Mouse (Mus musculus): ENCODE data around the gene Gm5148.

Gene Gm5148

GRCm38 (mm10) chr3:37724171-37724804 is at the start of gene Gm5148:
Gm5148 (minus strand) TSS chr3:37724490.
- peak; percentile 94 for DNase-seq

- DNase-seq: no peak
Observed at GRCm38 (mm10) chr3:37770951-37771350, 46.7 kb upstream of the Gm5148 start.

DNA sequence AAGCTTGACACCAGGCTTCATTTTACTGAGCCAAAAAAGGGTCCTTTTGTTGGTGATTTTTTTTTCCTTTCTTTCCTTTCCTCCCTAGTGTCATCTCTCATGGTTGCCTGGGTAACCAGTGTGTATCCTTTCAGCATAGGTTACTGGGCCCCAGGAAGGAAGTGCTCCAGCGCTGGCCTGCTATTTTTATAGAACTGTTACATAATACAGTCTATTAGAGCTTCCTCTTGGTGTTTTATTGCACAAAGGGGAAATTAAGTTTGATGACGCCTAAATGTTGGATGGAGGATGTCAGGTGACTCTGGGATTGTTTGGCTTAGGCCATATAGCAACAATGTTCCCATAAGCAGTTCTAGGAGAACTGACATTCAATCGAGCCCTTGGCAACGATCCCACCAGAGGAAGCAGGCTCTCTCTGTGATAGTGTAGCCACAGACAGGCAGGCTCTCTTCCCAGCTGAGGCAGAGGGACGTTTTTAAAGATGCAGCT is 45.0 kb upstream of the Gm5148 start:
- peak; percentile 76 to 83 for DNase-seq

- no peak for DNase-seq
Observed at GRCm38 (mm10) chr3:37767147-37768015, 43.1 kb upstream of the Gm5148 start.

DNA sequence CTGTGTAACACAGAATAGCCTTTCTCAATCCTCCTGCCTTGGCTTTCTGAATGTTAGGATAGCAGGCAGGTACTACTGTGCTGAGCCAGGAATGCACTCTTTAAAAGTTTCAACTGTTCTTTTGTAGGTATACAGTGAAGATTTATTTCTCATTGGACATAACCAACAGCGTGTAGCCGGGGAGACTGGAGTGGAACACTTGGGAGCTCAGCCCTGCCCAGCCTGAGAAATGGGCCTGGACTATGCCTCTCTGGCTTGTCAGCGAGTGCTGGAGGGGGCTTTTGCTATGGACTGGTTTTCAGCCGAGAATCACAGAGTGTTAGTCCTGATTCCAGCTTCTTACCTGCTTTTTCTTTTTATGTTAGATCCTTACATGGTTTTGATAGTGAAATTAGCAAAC is 42.3 kb upstream of the Gm5148 start:
- no peak for DNase-seq

GRCm38 (mm10) chr3:37765971-37766370 is 41.7 kb upstream of the Gm5148 start:
- DNase-seq: no peak

- no peak for DNase-seq
Observed at GRCm38 (mm10) chr3:37765275-37765674, 41.0 kb upstream of the Gm5148 start.

- DNase-seq: no peak
Observed at GRCm38 (mm10) chr3:37762303-37762702, 38.0 kb upstream of the Gm5148 start.

- no peak for DNase-seq
Observed at GRCm38 (mm10) chr3:37761741-37762140, 37.5 kb upstream of the Gm5148 start.

DNA sequence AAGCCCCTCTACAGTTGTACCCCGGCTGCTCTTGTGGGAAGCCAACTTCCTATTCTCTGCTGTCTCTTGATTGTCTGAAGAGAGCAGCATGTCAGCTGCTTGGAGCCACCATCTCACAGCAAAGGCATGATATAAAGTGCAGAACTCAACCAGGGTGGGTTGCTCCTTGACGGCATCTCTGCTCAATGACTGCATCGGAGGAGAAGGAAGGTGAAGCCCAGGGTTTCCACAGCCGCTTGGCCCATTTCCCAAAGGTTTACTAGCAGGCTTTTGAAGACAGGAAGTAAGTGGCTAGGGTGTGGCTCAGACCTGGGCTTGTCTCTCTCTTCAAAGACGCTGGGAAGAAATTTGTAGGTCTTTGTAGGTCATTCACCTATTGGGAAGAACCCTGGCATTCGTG is 36.6 kb upstream of the Gm5148 start:
- peak; percentile 32 to 49 for DNase-seq

DNA sequence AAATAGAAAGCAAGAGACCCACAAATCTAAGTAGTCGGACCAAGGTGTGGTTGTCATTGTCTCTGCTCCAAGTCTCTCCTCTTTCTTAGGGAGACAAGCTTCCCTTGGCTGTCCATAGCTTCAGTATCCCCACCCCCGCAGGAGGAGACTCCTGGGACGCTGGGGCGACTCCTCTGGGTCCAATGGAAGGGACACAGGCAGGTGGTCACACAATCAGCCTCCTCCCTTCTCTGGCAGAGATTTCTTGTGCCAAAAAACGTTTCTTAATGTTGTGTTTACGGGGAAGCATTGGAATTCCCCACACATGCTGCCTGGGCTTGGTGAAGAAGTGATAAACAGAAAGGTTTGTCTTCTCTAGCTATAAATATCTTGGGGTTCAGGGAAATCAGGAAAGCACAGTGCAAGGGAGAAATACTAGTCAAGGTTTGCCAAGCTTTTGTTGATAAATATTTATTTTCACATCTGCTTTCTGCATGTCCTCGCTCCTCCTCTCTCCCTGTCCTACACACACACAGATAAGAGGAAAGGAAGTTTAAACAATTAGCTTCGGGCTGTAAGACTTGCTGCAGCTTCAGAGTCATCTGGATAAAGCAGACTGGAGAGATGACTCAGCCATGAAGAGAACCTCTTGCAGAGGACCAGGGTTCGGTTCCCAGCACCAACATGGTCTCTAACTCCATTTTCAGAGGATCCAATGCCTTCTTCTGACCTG is 34.5 kb upstream of the Gm5148 start:
- peak in 1 of 2 experiments; percentile 30 for DNase-seq

DNA sequence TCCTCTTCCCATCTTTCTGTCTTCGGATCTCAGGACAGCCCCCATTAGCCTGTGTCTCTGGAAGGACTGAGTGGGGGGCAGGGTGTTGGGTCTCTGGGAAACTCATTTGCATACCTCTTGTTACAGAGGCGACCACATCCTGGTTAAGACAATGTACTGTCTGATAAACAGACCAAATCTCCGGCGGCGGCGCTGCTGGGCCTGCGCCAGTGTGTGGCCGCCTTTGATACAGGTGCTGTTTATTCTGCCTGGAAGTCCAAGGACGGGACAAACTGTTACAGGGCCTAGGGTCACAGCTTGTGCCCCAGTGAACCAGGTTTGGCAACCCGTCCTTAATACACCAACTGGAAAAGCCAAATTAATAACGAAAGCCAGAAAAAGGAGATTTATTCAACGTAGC is 33.8 kb upstream of the Gm5148 start:
- peak; percentile 70 to 71 for DNase-seq

DNA sequence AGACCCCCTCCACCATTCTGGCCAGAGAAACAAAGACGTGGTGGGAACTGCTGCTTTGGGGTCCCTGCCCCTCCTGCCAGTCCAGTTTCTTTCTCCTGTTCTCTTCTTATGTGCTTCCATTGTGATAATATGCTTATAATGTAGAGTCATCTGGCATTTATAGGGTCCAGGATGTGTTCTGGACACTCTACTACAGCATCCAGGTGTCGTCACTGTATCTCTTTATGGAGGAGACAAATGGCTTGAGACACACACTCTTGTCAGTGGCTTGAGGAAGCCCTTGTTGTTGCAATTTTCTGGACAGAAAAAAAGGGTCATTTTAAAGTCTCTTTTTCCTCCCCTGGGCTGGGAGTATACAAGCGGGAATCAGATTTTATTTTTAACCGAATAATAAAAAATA is 33.3 kb upstream of the Gm5148 start:
- DNase-seq: no peak

- no peak for DNase-seq
Observed at GRCm38 (mm10) chr3:37756005-37756404, 31.7 kb upstream of the Gm5148 start.

DNA sequence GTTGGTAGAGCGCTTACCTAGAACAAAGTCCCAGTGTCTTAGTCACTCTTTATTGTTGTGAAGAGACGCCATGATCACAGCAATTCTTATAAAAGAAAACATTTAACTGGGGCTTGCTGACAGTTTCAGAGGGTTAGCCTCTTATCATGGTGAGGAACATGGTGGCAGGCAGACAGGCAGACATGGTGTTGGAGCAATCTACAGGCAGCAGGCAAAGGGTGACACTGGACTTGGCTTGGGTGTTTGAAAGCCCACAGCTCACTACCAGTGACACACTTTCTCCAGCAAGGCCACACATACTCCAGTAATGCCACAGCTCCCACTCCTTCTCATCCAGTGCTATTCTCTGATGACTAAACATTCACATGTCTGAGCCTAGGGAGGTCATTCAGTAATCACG is 30.3 kb upstream of the Gm5148 start:
- DNase-seq: no peak

- DNase-seq: no peak
Observed at GRCm38 (mm10) chr3:37753148-37753547, 28.9 kb upstream of the Gm5148 start.

DNA sequence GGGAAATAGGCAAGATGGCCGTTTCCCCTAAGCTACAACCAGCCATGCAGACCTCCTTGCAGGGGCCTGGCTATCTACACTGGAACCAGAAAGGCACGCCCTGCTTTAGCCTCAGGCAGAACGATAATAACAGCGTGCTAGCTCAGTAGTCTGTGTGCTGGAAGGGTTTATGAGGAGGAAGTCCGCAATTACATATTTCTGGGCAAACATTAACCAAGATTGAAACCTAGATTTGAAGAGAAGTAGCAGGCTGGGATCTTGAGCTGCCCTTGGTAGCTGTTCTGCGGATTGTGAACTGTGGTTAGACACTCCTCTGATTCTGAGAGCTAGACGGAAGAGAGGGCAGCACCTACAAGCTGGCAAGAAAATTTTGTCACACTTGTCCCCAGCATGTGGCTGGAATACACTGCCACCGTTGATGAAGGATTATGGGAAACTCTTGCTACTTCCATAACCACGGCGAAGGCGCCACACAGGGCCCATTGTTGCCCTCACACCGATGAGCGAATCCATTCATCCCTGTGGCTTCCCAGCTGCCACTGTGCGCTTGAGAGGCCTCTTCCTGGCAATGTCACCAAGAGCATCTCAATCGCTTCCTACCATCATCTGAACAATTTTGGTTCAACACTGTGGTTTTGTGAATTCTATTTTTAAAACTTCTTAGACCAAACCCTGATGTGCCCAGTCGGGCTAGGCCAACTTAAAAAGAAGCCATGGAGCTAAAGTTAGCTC is 23.9 kb upstream of the Gm5148 start:
- DNase-seq: peak; percentile 46 to 70

DNA sequence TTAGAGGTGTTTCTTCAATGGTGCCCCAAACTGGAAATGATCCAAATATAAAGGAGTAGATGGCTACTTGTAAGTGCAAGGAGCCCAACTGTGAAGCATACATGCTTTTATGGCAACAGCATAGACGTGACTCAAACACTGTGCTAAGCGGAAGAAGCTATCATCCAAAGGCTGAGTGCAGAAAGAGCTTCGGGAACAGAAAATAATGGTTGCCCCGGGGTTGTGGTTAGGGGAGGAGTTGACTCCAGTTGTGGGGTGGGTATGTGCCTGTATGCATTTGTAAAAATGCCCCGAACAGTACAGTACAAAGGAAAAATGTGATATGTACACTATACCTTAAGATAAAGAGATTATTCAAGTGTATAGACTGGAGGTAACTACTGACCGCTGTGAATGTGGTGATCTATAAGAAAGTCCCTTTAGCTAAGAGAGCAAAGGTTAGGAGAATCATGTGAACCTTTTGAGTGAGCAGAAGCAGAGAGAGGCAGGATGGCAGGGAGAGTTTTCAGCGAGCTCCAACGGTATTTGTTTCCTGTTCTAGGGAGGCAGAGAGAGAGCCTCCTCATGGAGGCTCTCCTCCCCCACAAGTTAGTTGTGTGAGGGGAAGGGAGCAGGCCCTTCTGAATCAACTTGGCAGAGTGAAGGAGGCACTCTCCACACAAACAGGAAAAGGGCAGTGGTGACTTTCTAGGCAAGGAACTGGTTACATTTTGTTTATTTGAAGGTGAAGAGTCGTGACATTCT is 23.1 kb upstream of the Gm5148 start:
- no peak for DNase-seq

GRCm38 (mm10) chr3:37744050-37744449 is 19.8 kb upstream of the Gm5148 start:
- peak in 1 of 2 experiments; percentile 22 for DNase-seq

GRCm38 (mm10) chr3:37739996-37740395 is 15.7 kb upstream of the Gm5148 start:
- no peak for DNase-seq

- DNase-seq: peak in 1 of 2 experiments; percentile 39
Observed at GRCm38 (mm10) chr3:37738171-37738950, 14.1 kb upstream of the Gm5148 start.
